Mouse (Mus musculus): ENCODE data around the gene Naa25. TPM values are rescaled to one million over a fixed set of nuclear protein-coding genes. Genes with fewer than 3 reads are reported as not detected.

The Naa25 gene
- polyA plus RNA-seq, 1 experiment from 2014 or later, result 40.6 TPM

- 45% methylated on average over 10 of the region's 10 CpGs for WGBS
- H3K27ac ChIP-seq, result no peak overlapping the region; the same call in 1 of the 2 replicates
- ATAC-seq (ENCODE audit: low FRiP score, low read depth), result no peak
These were observed 13.6 kb upstream of the Naa25 start for GRCm38 (mm10) chr5:121383857-121384756.

DNA sequence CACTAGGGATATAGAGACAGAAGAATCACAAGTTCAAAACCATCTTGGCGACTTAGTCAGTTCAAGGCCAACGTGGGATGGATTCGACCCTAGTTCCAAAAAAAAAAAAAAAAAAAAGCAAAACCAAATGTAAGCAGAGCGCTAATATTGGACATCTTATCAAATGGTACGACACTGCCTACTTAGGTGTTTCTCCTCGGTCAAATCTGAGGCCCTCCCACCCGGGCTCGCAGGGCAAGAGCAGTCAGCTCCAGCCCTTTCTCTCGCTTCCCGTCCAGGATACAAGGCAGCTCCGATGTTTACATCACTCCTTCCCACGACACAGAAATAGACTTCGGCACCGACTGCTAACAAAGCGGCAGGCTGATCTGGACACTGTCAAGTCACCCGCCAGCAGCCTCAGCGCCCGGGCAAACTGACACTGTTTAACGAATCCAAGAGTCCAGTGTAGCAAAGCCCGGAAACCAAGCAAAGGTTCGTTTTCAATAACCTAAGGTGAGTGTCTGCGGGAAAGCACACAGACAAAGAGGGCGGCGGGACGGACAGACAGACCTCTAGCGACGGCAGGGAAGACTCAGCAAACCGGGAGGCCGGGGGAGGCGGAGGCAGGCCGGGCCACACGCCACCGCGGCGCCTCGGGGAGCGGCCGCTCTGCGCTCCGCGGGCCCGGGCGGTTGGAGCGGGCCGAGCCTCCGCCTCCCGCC, 12.8 kb upstream of the Naa25 start:
- Histone ChIP-seq H3K27ac (peak overlapping the region; percentile 85), H3K4me3 (peak overlapping the region; percentile 80), H3K9ac (peak overlapping the region; percentile 81), H3K4me2 (replicated peaks) (peak overlapping the region; percentile 76), H3K36me3 (peaks cover 34% of the 10 kb centered on the region), H3K27me3 (0 out of 2 replicates have a peak, but pooled peaks cover 5% of the 10 kb centered on the region), H3K4me1 (peaks cover 27% of the 10 kb centered on the region), H3K9me3 (peaks cover 7% of the 10 kb centered on the region)
- WGBS, result 2% methylated on average over 39 of the region's 47 CpGs
- ATAC-seq (ENCODE audit: low FRiP score, low read depth), result peak; percentile 76

More at GRCm38 (mm10) chr5:121383857-121384756, 13.6 kb upstream of the Naa25 start:
- peaks cover 42% of the 10 kb centered on the region for H3K36me3 ChIP-seq
- H3K9ac ChIP-seq, result peak overlapping the region; percentile 81
- 0 out of 2 replicates have a peak, but pooled peaks cover 5% of the 10 kb centered on the region for H3K27me3 ChIP-seq
- H3K4me2 ChIP-seq (replicated peaks), result peak overlapping the region; percentile 76
- H3K4me1 ChIP-seq, result peaks cover 27% of the 10 kb centered on the region
- H3K4me3 ChIP-seq, result peak overlapping the region; percentile 80
- peaks cover 7% of the 10 kb centered on the region for H3K9me3 ChIP-seq

- peak within 1 kb of the TSS; percentile 80 for H3K4me3 ChIP-seq
- H3K4me2 ChIP-seq (replicated peaks), result peak within 1 kb of the TSS; percentile 76
- H3K27me3 ChIP-seq, result 0 out of 2 replicates have a peak, but pooled peaks cover 5% of the 10 kb centered on the region
- peak within 1 kb of the TSS; percentile 81 for H3K9ac ChIP-seq
- peaks cover 27% of the 10 kb centered on the region for H3K4me1 ChIP-seq
- peaks cover 7% of the 10 kb centered on the region for H3K9me3 ChIP-seq
- peak within 1 kb of the TSS; percentile 85 for H3K27ac ChIP-seq
- peaks cover 27% of the 10 kb centered on the region for H3K36me3 ChIP-seq
- 0% methylated on average over 31 of the region's 45 CpGs for WGBS
- ATAC-seq (ENCODE audit: low FRiP score, low read depth), result peak; percentile 95
These were observed 12.1 kb upstream of the Naa25 start, which contains the start of gene Trafd1 for GRCm38 (mm10) chr5:121385461-121386119. TSS of gene Trafd1 (minus strand) at chr5:121385632.

DNA sequence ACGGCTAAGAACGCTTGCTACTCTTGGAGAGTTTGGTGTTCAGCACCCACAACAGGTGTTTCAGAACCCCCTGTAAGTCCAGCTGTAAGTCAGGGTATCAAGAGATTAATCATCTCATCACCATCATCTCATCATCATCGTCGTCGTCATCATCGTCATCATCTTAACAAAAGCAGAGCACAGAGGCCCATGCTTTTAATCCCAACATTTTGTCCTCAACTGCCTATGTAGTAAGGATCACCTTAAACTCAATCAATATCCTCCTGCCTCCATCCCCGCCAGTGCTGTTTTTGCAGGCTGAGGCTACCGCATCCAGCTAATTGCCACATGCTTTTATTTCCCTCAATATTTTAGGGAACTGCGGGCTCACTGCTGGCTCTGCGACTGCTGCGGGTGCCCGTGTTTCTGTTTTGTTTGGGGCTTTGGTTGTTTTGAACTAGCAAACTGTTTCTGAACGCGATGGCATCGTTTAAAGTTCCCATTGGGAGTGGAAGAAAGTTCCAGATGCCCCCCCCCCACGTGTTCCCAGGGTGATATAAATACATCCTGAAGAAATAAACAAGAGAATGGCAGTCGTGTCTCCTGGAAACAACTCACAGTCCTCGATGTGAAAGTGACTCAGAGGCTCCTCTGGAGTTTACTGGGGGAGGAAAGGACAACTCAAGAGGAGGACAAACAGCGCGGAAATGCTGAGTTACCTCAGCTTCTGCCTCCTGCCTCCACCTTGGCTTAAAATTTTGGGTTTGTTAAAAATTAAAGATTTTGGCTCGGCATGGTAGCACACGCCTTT, 11.4 kb upstream of the Naa25 start:
- Histone ChIP-seq H3K27me3 (0 out of 2 replicates have a peak, but pooled peaks cover 5% of the 10 kb centered on the region), H3K4me3 (peak overlapping the region; percentile 80), H3K4me1 (peaks cover 27% of the 10 kb centered on the region), H3K36me3 (peaks cover 20% of the 10 kb centered on the region), H3K9me3 (0 out of 2 replicates have a peak, but pooled peaks cover under 1% of the 10 kb centered on the region), H3K4me2 (replicated peaks) (peak overlapping the region; percentile 76), H3K9ac (peak overlapping the region; percentile 81), H3K27ac (no peak overlapping the region)
- no peak for ATAC-seq (ENCODE audit: low FRiP score, low read depth)
- 27% methylated on average over 22 of the region's 22 CpGs for WGBS

DNA sequence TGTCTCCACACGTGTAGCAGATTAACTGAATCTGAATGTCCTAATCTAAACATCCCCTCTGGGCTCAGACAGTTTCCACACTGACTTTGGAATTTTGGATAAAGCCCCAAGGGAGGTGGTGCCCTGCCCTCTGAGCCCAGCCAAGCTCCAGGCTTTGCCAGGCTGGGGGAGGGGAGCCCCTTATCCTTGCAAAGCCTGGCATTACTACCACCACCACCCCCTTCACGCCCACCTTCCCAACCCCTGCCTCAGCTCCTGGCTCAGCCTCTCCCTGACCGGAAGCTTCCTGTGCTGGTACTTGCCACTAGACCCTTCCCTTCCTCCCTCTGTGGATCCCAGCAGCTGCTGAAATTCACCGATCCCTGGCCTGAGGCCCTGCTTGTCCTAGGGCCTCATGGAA, 10.6 kb upstream of the Naa25 start:
- Histone ChIP-seq H3K9ac (no peak overlapping the region), H3K36me3 (peaks cover 13% of the 10 kb centered on the region), H3K4me3 (no peak overlapping the region), H3K4me1 (peaks cover 27% of the 10 kb centered on the region), H3K27me3 (0 out of 2 replicates have a peak, but pooled peaks cover 5% of the 10 kb centered on the region), H3K9me3 (no peaks in the 10 kb centered on the region), H3K4me2 (replicated peaks) (no peak overlapping the region), H3K27ac (no peak overlapping the region)
- ATAC-seq (ENCODE audit: low FRiP score, low read depth), result no peak
- WGBS, result 54% methylated on average over 4 of the region's 4 CpGs

GRCm38 (mm10) chr5:121389106-121389505, 8.6 kb upstream of the Naa25 start:
- Histone ChIP-seq H3K4me1 (peaks cover 15% of the 10 kb centered on the region), H3K4me2 (replicated peaks) (no peak overlapping the region), H3K9ac (no peak overlapping the region), H3K27me3 (0 out of 2 replicates have a peak, but pooled peaks cover 5% of the 10 kb centered on the region), H3K36me3 (no peaks in the 10 kb centered on the region), H3K9me3 (no peaks in the 10 kb centered on the region), H3K4me3 (no peak overlapping the region), H3K27ac (no peak overlapping the region)
- WGBS, result 67% methylated on average over 7 of the region's 7 CpGs
- no peak for ATAC-seq (ENCODE audit: low FRiP score, low read depth)

GRCm38 (mm10) chr5:121389691-121390090, 8.0 kb upstream of the Naa25 start:
- Histone ChIP-seq H3K36me3 (no peaks in the 10 kb centered on the region), H3K4me1 (peaks cover 10% of the 10 kb centered on the region), H3K4me2 (replicated peaks) (no peak overlapping the region), H3K9me3 (no peaks in the 10 kb centered on the region), H3K27ac (no peak overlapping the region), H3K27me3 (0 out of 2 replicates have a peak, but pooled peaks cover 5% of the 10 kb centered on the region), H3K9ac (no peak overlapping the region), H3K4me3 (no peak overlapping the region)
- ATAC-seq (ENCODE audit: low FRiP score, low read depth), result no peak

GRCm38 (mm10) chr5:121392667-121393380, 4.9 kb upstream of the Naa25 start:
- H3K9ac ChIP-seq, result no peak overlapping the region
- no peak overlapping the region for H3K4me3 ChIP-seq
- no peaks in the 10 kb centered on the region for H3K36me3 ChIP-seq
- 57% methylated on average over 16 of the region's 16 CpGs for WGBS
- H3K4me1 ChIP-seq, result peaks cover 3% of the 10 kb centered on the region; the same call in 1 of the 2 replicates
- no peaks in the 10 kb centered on the region for H3K27me3 ChIP-seq
- H3K9me3 ChIP-seq, result no peaks in the 10 kb centered on the region
- no peak overlapping the region for H3K4me2 ChIP-seq (replicated peaks)
- no peak overlapping the region for H3K27ac ChIP-seq
- ATAC-seq (ENCODE audit: low FRiP score, low read depth), result no peak

DNA sequence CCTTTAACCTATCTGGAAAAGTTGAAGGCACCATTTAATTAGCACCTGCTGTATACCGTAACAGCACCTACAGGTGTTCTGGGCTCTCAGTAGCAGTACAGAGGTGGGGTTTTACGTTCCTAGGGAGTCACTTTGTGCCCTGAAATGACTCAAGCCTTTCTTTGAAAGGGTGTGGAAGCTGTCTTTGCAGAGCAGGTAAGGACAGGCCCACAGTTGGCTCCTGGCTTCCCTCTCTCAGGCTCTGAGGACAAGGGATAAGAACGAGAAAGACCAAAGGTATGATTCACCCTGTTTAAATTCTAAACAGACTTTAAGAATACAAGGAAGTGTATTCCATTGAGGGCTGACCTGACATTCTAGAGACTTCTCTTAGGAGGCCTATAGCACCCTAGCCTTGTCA, 4.3 kb upstream of the Naa25 start:
- peaks cover 3% of the 10 kb centered on the region; the same call in 1 of the 2 replicates for H3K4me1 ChIP-seq
- H3K27ac ChIP-seq, result no peak overlapping the region
- no peak overlapping the region for H3K9ac ChIP-seq
- H3K4me2 ChIP-seq (replicated peaks), result no peak overlapping the region
- H3K36me3 ChIP-seq, result no peaks in the 10 kb centered on the region
- WGBS, result 78% methylated on average over 3 of the region's 3 CpGs
- H3K27me3 ChIP-seq, result no peaks in the 10 kb centered on the region
- no peak for ATAC-seq (ENCODE audit: low FRiP score, low read depth)
- H3K4me3 ChIP-seq, result no peak overlapping the region
- H3K9me3 ChIP-seq, result no peaks in the 10 kb centered on the region

GRCm38 (mm10) chr5:121395621-121396020, 2.1 kb upstream of the Naa25 start:
- Histone ChIP-seq H3K4me1 (peaks cover 17% of the 10 kb centered on the region), H3K9ac (no peak overlapping the region), H3K27ac (no peak overlapping the region), H3K27me3 (no peaks in the 10 kb centered on the region), H3K4me2 (replicated peaks) (no peak overlapping the region), H3K4me3 (no peak overlapping the region), H3K36me3 (no peaks in the 10 kb centered on the region), H3K9me3 (no peaks in the 10 kb centered on the region)
- no peak for ATAC-seq (ENCODE audit: low FRiP score, low read depth)
- WGBS, result 76% methylated on average over 5 of the region's 5 CpGs
